19 mouse cellular contexts compared by ENCODE assay signal in the genomic region with DNA sequence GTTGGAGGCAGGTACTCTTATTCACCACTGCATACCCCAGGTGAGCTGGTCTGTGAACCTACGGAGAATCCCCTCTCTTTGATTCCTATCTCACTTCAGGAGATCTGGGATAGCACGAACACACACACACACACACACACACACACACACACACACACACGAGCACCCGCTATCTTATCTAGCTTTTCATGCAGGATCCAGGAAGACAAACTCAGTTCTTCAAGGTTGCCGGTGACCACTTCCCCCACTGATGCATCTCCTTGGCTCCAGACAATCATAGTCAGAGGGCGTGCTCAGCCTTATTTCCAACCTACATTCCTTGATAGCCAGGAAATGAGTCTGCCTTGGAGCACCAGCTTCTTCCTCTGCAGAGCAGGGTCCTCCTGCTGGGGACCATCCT.
A peak's percentile ranks its signal among the peaks of the same experiment; 100 is the strongest.
DNase-seq lines count a peak whose midpoint lies in the region; TF ChIP-seq lines count a peak whose summit lies in the region.
"Had no signal": no experiment of that assay in that cellular context is flagged by ENCODE, and none has a peak within 500 bp of the region (broad histone marks: within the 10 kb centered on the region; RNA-seq: fewer than 3 reads in every experiment).

No protein-coding gene starts in this region.

- intact Hi-C loops in heart, postnatal 36 days (cut with DNase I) = no loop called here

- DNase-seq in 416B (ENCODE audit: low read depth) (peak; percentile 95), MEL (ENCODE audit: low read depth, low spot score) (peak; percentile 59)
- no peak for DNase-seq in right cerebral cortex, adult 2 months (ENCODE audit: low spot score in 2 of 2)
- DNase-seq in heart, postnatal 36 days = no peak
- DNase-seq: adrenal gland, adult 2 months; adrenal gland, adult 8-10 months; adrenal gland, postnatal 10 days; adrenal gland, postnatal 14 days; adrenal gland, postnatal 25 days; adrenal gland, postnatal 36 days; B cell, adult 2 months; cerebellum, adult 11 months; cerebellum, adult 11-12 months; cerebellum, adult 18-20 months; cerebellum, adult 2 months; cerebellum, adult 8-10 months had no signal

- TF ChIP-seq POLR2A in MEL (IDR thresholded peaks at IDR 0.05; ENCODE audit: control insufficient read depth in 1 of 2, insufficient read depth in 1 of 2, low read depth in 1 of 2, low read length in 2 of 2, poor library complexity in 1 of 2) = no peak

- no peaks in the 10 kb centered on the region for H3K9me3 ChIP-seq in MEL (replicated peaks; ENCODE audit: insufficient read depth, low read length)
- H3K9me3 ChIP-seq: G1E had no signal

- H3K4me3 ChIP-seq in MEL (ENCODE audit: control insufficient read depth in 1 of 2, insufficient read depth in 1 of 2, low read depth in 2 of 2, low read length in 2 of 2) = no peak overlapping the region

- no peaks in the 10 kb centered on the region for H3K79me2 ChIP-seq in MEL (ENCODE audit: control insufficient read depth, insufficient read depth, low read length, poor library complexity)

- H3K36me3 ChIP-seq in MEL (ENCODE audit: control insufficient read depth in 1 of 2, insufficient read depth in 2 of 2, low read length in 2 of 2) = peaks cover 0 to 40% of the 10 kb centered on the region in 2 experiments; a peak in 2 of 4 replicates
- H3K36me3 ChIP-seq: G1E had no signal

- H3K27ac ChIP-seq in MEL (ENCODE audit: control insufficient read depth, low read depth, low read length) = peak overlapping the region; percentile 7; the same call in 1 of the 2 replicates

- TF ChIP-seq EP300 in MEL (IDR thresholded peaks at IDR 0.05; ENCODE audit: low read depth in 1 of 2, low read length in 2 of 2) = peak in 1 of 2 experiments; percentile 59; a peak in 2 of 4 replicates

- TF ChIP-seq CTCF in MEL (IDR thresholded peaks at IDR 0.05 in 2 of 3, conservative IDR thresholded peaks at IDR 0.05 in 1 of 3; ENCODE audit: control insufficient read depth in 1 of 3, insufficient read depth in 1 of 3, low read depth in 2 of 3, low read length in 3 of 3, poor library complexity in 1 of 3, severe bottlenecking in 1 of 3) = no peak

- no peak overlapping the region for H3K9ac ChIP-seq in MEL (ENCODE audit: control insufficient read depth, low read depth, low read length, poor library complexity, severe bottlenecking)

- no peak for TF ChIP-seq RAD21 in MEL (IDR thresholded peaks at IDR 0.05; ENCODE audit: low read depth, low read length)

- H3K4me1 ChIP-seq in MEL (ENCODE audit: control insufficient read depth in 1 of 2, insufficient read depth in 2 of 2, low read length in 2 of 2) = peaks cover 22 to 46% of the 10 kb centered on the region in 2 experiments

- no peaks in the 10 kb centered on the region for H3K27me3 ChIP-seq in MEL (ENCODE audit: control insufficient read depth in 1 of 2, insufficient read depth in 2 of 2, low read length in 2 of 2)
- H3K27me3 ChIP-seq: CH12.LX, Patski had no signal

TF ChIP-seq in MEL, 35 proteins besides CTCF, POLR2A, EP300 and RAD21:
- TF ChIP-seq ETS1 (IDR thresholded peaks at IDR 0.05; ENCODE audit: low read depth, low read length) = peak; percentile 63
- no peak for TF ChIP-seq ZMIZ1 (IDR thresholded peaks at IDR 0.05; ENCODE audit: low read depth, low read length)
- no peak for TF ChIP-seq HCFC1 (IDR thresholded peaks at IDR 0.05; ENCODE audit: low read depth, low read length)
- 0 out of 2 replicates have a peak, but pooled peaks have one; percentile 18 for TF ChIP-seq ELF1 (IDR thresholded peaks at IDR 0.05; ENCODE audit: low read depth, low read length)
- peak; percentile 35; the same call in 1 of the 2 replicates for TF ChIP-seq GATA1 (IDR thresholded peaks at IDR 0.05; ENCODE audit: low read depth, low read length)
- no peak for TF ChIP-seq POLR2AphosphoS2 (IDR thresholded peaks at IDR 0.05; ENCODE audit: low read length)
- TF ChIP-seq TCF12 (IDR thresholded peaks at IDR 0.05; ENCODE audit: low read depth, low read length) = peak; percentile 60
- TF ChIP-seq ZC3H11A (IDR thresholded peaks at IDR 0.05; ENCODE audit: low read depth, low read length) = no peak
- no peak for TF ChIP-seq CHD1 (IDR thresholded peaks at IDR 0.05; ENCODE audit: low read depth, low read length)

Comparison
In these comparisons a context has a peak if more than half of its experiments do, and no peak if none do; other contexts are left out.
1. DNase-seq: peak in 416B (single experiment) and MEL (single experiment); none in right cerebral cortex, adult 2 months (0 of 2) and heart, postnatal 36 days (0 of 2).